Mouse (Mus musculus): ENCODE measurements around the gene Cadm1.

The Cadm1 gene

DNA sequence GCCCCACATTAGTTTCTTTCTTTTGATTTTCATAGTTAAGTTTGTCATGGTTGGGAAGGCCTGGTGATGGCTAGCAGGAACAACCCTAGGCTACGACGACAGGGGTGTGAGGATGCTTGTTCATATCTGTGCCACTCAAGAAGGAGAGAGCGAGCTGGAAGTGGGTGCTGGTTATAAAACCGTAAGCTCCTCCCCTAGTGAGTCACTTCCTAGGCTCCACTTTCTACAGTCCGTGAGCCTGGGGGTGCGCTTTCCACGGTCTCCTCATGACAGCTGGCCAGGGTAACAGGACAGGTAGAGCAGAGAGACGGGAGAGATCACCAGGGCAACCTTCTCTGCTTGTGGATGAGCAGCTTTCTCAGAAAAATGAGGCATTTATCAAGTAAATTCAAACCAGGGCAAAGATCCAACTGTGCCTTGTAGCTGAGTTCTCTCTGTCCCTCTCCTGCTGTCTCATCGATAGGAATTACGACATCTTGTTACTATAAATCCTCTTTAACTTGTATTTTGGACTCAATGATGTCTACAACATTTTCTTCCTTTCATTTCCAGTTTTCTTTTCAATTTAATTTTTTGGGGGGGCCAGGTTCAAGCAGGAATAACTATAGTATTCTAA lies 23.1 kb downstream of the Cadm1 start:
- no peak for DNase-seq (ENCODE audit: low spot score in 2 of 2)

DNA sequence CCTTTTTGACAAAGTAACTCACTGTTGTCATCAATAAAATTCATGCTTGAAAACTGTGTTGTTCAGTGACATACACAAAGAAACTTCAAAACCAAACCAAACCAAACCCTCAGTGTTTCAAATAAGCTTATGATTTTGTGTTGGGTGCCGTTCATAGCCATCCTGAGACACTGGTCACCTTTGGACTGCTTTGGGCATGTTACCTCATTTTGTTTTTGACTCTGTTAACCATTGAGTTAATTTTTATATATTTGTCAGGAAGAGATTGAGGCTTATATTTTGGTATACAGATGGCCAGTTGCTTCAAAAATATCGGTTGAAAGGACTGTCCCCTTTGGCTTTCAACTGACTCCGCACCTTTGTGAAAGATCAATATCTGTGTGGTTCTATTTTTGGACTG lies 30.8 kb downstream of the Cadm1 start:
- DNase-seq (ENCODE audit: low spot score in 2 of 2) = no peak

DNA sequence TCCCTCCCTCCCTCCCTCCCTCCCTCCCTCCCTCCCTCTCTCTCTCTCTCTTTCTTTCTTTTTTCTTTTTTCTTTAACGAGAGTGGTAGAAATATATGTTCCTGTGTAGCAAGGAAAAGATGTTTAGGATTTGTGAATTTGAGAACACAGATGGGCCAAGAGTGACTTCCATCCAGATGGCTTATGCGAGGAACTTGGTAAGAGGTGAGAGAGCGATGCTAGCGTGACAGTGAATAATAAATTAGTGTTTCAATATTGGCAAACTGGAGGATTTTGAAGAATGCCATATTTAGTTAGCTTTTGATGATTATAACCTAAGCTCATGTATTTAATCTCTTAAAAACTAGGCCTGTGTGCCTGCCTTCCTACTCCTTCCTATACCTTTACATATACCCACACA lies 31.6 kb downstream of the Cadm1 start:
- DNase-seq (ENCODE audit: low spot score in 2 of 2) = no peak

DNA sequence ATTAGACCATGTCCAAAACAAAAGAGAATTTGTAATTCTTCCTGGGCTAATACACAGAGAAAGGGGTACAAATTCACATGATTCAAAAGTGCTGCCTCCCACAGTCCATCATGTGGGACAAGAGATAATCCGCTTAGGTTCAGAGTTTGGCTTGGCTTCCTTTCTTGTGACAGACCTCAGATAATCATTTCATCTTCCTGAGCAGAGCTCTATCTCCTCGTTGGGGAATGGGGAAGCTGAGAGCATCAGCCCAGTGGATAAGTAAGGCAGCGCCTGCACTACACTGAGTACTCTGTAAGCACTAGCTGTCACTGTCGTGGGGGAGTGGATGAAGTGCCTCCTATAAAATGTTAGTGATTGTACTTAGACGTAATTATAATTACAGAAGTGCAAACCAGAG lies 35.1 kb downstream of the Cadm1 start:
- DNase-seq (ENCODE audit: low spot score in 2 of 2) = no peak

DNA sequence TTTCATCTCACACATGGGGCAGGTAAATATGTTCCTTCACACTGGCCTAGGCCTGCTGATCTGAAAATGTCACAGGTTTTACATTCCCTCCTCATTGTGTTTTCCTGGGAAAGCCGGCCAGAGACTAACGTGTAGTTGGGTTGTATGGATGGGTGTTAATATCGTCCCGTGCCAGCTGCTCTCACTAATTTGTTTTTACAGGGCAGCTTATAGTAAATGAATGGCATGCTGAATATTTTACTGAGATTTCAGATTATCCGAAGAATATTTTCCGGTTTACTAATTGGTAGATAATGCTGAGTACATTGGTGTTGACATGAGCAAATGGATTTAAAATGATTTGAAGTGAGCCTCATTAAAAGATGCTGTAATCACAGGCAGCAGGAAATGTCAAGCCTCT lies 37.9 kb downstream of the Cadm1 start:
- DNase-seq (ENCODE audit: low spot score in 2 of 2) = no peak

DNA sequence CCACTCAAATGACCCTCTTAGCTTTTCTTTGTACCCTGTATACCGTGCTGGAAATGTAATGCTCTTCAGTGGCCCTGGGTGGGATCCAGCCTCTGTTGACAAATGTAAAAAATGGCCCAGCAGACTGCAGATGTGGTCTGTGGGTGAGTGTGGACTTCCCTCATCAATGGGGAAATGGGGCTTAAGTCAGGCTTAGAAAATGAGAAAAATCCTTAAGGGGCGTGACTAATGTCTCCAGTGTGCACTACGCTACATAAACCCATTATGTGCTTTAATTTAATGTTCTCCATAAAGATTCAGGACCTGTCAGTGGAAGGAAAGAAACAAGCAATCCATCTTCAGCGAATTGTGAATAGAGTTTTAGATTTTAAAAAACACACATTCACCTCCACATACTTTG lies 40.2 kb downstream of the Cadm1 start:
- DNase-seq (ENCODE audit: low spot score in 2 of 2) = no peak

DNA sequence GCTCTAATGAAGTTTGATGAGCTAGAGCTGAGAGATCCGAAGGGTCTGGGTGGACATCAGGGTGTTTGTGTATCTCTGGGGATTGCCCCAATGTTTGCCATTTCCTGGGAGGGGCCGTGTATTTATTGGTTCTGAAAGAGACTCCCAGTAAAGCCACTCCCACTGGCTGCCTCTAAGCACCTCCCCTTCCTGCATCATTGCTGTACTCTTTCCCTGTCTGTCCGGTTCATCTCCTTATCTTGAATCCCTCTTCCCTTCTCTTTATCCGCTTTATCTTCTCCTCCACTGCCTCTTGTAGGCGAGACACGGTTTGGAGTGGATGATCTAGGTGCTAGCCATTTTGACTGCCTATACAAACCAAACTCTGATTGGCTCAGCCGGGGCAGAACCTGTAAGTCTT lies 41.5 kb downstream of the Cadm1 start:
- no peak for DNase-seq (ENCODE audit: low spot score in 2 of 2)

DNA sequence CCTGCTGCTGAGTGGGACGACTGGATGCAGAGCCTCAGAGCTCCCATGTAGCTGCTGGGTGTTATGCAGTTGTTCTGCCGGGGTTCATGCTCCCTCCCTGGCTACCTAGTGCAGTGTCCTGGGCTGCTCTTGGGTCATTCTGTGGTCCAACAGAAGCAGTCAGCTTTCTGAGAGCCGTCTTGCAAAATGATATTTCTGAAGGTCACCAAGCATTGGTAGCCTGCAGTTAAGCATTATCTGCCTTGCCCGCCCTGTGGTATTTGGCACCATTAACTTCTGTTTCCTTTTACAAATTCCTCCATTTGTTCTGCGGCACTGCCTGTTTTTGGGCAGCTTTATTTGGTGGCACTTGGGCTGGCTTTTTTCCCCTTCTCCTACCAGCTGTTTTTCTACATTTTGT lies 42.2 kb downstream of the Cadm1 start:
- no peak for DNase-seq (ENCODE audit: low spot score in 2 of 2)

DNA sequence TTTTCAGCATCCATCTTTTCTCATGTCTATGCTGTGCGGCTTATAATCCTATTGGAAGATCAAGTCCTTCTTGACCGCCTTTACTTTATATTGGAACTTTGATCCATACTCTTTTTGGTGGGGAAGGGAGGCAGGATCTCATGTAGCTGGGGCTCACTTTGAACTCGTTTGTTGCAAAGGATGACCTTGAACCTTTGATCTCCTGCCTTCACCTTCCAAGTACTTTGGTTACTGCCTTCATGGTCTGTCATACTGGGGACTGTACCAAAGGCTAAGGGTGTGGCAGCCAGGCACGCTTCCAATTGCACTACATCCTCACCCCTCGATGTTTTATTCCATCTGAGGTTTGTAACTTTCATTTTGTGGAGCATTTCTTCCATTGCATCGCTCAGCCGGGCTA lies 43.5 kb downstream of the Cadm1 start:
- no peak for DNase-seq (ENCODE audit: low spot score in 2 of 2)

DNA sequence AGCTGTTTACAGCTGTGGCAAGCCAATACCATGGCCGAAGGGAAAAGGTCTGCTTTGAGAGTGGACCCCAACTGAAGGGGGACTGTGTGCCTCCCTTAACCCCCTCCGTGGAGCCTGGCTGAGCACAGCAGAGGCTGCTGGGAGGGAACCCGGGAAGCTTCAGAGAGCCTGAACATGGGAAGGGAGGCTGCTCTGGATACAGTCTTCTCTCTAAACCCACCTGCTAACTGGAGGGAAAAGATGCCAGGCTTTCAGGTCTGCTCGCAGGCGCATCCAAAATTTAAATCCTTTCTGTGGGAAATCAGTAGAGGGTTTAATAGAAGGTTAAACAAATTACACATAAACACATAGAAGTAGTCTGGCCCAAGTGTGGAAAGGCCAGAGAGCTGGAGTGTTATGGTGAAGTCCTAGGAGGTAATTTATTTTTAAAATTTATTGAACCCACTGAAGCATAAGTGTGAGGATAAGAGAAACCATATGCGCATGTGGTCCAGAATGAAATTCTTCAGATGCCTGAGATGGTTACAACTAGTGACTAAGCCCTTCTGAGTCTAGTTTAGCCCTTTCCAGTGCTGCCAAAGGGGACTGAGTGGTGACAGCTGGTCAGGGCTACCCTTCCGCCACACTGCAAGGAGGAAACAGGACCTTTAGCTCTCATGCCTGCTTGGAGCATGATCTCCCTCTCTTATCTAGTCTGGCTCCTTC lies 44.9 kb downstream of the Cadm1 start:
- no peak for DNase-seq (ENCODE audit: low spot score in 2 of 2)

DNA sequence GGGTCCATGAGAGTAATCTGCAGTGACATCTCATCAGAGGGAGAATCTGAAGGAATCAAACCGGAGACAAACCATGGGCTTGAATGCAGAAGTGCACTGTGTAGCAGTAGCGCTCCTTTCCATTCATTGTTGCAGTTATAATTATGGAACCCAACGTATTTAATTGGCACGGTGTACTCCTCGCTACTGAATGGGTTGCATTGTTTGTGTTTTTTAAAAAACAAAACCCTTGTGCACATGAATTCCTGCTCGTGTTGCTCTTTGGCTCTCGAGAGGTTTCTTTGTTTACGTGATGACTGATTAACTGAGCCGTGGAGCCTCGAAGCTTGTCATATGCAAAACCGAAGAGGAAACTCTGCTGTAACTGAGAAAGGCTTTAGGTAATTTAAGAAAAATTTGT lies 45.8 kb downstream of the Cadm1 start:
- no peak for DNase-seq (ENCODE audit: low spot score in 2 of 2)

DNA sequence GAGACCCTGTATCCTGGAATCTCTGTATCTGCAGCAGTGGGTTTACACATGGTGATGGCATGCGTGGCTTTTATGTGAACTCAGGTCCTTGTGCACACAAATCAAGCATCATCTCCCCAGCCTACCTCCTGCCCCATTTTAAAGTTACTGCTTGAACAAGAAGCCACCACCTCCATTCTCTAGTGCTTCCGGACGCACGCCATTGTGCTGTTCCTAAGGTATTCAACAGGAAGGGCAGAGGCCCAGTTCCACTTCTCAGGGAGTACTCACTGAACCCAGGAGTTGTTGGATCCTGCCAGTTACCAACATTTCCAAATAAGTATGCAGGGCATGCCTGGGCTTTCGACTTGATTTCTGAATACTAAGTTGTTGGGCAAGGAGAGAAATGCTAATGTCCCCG lies 49.5 kb downstream of the Cadm1 start:
- no peak for DNase-seq (ENCODE audit: low spot score in 2 of 2)

DNA sequence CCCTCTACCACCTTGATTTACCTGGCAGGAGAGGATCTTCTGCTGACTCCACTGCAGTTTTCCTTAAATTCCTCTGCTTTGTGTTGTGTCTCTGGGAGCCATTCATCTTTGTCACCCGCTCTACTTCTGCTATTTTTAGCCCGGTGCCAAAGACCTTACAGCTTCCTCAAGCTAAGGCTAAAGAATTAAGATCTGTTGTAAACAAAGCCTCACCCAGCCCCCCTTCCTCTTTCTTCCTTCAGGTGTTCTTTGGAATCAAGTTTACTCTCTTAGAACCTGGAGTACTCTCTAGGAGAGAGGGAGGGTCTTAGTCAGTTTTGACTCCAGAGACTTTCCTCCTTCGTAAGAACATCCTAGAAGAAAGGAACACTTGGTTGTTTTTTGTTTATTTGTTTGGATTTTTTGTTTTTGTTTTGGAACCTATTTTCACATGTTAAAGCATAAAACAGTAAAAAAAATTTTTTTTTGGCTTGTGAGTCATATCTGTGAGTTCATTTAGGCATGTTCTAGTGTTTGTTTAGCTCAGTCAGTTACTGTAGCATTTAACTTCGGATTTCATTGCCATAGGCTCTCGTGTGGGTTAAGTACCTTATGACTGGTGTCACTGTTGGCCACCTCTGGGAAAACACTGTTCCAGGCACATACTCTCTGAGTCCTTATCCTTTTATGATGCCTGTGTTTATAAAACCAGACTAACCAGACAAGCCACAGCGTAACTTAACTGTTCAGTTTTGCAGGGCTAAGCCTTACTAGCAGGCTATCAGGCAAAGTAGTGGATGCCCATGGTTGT lies 51.8 kb downstream of the Cadm1 start:
- DNase-seq (ENCODE audit: low spot score in 2 of 2) = no peak

DNA sequence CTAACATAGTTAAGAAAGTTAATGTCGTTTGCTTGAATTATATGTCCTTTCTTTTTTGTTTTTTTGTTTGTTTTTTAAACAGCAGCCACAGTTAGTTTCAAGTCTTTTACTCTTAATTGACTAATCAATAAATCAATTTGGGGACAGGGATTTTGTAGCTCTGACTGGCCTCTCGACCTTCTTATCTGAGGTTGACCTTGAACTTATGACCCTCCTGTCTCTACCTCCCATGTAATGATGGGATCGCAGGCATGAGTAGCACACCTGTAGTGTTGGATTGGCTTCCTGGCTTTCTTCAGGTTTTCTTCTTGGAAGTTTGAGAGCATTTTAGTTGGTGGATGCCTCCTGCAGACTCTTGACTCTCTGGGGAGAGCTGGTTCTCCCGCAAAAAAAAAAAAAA lies 53.3 kb downstream of the Cadm1 start:
- DNase-seq (ENCODE audit: low spot score in 2 of 2) = no peak

DNA sequence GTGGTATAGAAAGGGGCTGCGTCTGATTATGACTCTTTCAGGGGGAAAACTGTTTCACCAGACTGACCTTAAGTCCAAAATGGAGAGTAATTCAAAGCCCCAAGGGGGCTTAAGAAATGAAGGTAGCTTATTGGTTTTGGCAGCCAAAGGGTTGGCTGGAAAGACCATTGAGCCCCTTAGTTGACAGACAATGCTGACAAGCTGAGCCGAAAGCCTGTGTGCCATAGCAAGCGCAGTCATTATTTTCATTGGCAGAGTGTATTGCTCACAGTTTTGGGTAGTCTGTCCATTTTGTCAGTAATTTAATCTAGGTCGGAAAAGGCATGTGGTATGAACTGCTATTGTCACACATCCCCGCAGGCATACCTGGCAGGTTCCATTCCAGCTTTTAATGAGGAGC lies 56.2 kb downstream of the Cadm1 start:
- no peak for DNase-seq (ENCODE audit: low spot score in 2 of 2)

DNA sequence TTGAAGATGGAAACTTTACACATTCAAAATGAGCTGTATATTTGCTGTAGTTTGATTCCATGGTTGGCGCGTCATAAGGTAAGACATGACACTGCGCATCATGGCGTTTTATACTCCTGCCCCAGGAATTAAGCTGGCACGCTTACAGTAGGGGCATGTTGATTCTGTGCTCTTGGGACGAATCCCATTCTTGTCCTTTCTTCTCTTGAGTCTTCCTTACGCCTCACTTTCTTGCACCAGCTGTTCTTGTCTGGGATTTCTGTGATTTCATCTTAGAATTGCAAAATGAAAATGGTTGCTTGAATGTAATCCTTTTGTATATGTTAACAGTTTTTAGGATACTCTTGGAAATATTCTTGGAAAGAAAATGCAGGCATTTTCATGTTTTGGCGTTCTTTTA lies 56.9 kb downstream of the Cadm1 start:
- no peak for DNase-seq (ENCODE audit: low spot score in 2 of 2)

DNA sequence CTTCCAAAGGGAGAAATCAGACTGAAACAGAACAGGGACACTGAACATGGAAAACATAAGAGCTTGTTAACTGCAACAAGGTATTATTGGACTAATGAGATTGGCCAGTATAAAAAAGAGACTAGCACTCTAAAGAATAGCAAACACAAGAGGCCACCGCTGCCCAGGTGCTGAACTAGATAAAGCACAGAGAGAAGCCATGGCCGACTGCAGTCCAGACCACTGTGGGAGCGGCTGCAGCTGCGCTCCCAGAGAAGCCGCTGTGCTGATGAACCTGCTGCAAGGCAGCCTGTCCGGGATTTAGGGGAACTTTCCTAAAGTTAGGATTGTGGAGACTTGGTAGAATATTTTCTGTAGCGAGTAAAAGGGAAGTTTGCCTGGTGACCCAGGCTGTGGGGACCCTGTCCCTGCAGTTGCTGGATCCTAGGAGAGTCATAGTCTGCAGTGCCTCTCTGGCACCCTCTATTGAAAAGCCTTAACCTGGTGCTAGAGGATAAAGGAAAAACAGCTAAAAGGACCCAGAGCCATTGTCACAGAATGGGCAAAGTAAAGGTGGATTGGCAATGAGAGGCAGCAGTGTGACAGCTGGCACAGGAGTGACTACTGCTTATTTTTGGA lies 57.7 kb downstream of the Cadm1 start:
- no peak for DNase-seq (ENCODE audit: low spot score in 2 of 2)

DNA sequence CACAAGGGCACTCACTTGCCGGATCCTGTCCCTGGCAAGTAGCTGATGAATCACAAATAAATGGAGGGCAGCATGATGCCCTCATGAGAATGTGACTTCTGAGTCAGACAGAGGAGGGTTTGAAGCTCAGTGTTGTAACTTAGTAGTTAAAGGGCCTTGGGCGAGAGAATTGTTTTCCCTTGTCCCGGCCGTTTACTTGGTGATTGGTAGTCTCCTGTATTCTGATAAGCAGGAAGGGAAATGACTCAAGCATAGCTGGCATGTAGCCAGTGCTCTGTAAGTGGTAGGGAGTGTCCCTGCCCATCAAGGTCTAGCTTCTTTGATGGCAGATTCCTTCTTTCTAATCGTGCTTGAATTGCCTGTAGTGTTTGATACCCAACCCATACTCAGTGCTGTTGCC lies 59.9 kb downstream of the Cadm1 start:
- DNase-seq (ENCODE audit: low spot score in 2 of 2) = no peak

DNA sequence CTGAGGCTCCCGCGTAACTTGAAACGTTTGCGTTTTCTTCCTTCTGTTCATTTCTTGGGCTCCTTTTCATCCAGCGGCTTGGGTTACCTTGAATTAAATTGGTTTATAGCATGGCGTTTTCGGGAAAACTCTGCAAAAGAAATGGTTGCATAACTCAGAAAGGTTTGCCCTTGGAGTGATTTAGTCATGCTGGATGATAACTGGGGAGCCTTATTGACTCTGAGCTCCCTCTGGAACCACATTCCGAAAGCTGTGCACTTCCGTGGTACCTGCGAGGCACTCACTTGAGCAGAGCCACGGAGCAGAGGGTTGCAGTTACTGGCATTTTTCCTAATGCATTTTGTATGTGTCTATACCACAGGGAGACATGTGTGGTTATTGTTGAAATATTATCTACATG lies 71.6 kb downstream of the Cadm1 start:
- DNase-seq (ENCODE audit: low spot score in 2 of 2) = no peak

DNA sequence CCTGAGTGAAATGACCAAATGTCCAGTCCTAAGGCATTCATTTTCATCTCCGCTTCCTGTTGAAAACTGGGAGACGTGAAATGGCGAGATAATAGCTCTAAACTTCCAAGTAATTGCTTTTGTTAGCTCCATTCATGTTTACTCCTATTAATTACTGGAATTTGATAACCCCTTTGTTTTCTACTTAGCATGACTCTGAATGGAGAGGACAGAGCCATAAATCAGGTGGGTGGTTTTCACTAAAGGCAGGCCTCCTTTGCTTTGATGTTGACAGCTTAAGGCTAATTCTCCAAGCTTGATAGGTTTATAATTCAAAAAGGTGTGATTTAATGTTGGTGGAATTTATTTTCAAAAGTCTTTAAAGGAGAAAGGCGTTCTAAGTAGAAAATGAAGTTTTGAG lies 74.0 kb downstream of the Cadm1 start:
- DNase-seq (ENCODE audit: low spot score in 2 of 2) = no peak

DNA sequence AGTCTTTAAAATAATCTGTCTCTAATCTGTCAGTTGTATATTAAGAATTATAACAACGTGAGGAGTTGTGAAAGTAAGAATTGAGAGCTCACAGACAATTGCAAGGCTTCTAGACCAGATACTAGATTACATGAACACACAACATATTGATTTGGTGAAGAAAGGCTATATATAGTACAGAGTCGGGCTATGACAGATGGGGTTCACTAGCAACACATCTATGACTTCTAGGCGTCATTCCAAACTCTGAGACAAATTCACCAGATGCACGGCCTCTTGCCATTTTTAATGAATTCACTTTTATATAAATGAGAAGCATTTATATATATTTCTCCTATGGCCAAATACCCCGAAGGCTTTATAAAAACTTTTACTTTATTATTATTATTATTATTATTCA lies 75.7 kb downstream of the Cadm1 start:
- no peak for DNase-seq (ENCODE audit: low spot score in 2 of 2)

DNA sequence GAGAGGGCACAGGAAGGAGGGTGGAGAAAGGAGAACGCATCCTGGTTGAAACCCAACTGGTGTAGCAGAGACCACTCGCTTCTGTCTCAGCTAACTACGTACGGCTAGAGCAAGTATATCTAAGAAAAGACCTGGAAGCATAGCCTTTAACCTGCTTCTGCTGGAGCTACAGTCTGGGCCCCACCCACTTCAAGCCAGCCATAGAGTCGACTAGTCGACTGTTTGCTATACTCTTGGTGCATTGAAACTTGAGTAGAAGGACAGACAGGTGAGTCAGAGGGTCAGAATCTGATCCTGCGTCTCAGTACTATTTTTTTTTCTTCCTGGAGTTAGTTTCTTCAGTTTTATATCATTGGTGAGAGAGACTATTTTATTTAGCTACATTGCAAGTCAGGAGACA lies 78.5 kb downstream of the Cadm1 start:
- no peak for DNase-seq (ENCODE audit: low spot score in 2 of 2)

DNA sequence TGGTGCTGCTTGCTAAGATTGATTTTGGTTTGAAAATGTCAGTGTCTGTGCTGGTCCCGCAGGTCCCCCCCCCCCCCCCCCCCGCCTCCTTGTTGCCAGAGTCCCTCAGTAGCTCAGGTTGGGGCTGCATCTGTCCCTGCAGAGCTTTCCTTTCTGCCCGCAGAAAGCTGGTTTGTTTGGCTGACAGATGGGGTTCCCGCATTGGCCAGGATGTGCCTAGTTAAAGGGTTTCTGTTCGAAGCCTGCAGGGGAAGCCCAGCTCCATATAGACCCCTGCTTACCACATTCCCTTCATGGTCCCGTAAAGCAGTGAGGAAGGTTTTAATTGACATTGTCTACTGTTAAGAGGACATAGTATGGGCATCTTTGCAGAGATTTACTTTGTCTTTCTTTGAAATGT lies 78.9 kb downstream of the Cadm1 start:
- no peak for DNase-seq (ENCODE audit: low spot score in 2 of 2)

All from natural killer cell, adult 2 months (primary cell).